Mouse (Mus musculus): ENCODE data around the gene Mbd6. TPM values are rescaled to one million over a fixed set of nuclear protein-coding genes. Genes with fewer than 3 reads are reported as not detected.
A peak's percentile ranks its signal among the peaks of the same experiment; 100 is the strongest.
"Not testable (repeated sequence)": the region's sequence is repeated elsewhere in the genome, so short reads cannot be mapped to it uniquely, and the experiment has no call there.

The Mbd6 gene
- polyA plus RNA-seq, 1 experiment from 2014 or later, result 22.6 TPM

DNA sequence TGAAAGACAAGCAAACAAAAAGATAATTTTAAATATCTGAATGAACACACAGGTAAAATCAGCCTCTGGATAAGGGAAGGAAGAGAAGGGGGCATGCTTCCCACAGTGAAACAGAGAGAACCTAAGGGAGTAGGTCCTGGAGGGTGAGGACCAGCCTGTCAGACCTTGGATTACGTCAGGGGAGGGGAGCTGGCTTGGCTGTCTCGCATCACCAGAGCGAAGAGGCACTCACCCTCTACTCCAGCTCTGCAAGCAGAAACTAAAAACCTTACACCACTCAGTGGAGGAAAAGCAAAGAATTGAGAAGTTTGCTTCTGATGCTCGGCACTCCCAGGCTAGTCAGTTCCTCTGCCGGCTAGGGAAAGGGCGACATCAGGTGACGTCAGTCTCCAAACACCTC, 31.2 kb upstream of the Mbd6 start:
- Histone ChIP-seq H3K4me1 (replicated peaks; ENCODE audit: control insufficient read depth, insufficient read depth, low read length) (no peaks in the 10 kb centered on the region), H3K36me3 (ENCODE audit: control insufficient read depth, insufficient read depth, low read length) (no peaks in the 10 kb centered on the region), H3K9me3 (ENCODE audit: control insufficient read depth, low read length) (no peaks in the 10 kb centered on the region), H3K4me2 (ENCODE audit: low read depth, low read length, severe bottlenecking) (no peak overlapping the region), H3K4me3 (ENCODE audit: low read depth, low read length) (no peak overlapping the region), H3K27ac (ENCODE audit: low read depth, low read length) (no peak overlapping the region), H3K9ac (ENCODE audit: low read length) (no peak overlapping the region), H3K27me3 (ENCODE audit: control insufficient read depth, insufficient read depth, low read length) (peaks cover 10% of the 10 kb centered on the region)
- ATAC-seq (replicated peaks; ENCODE audit: low FRiP score) (no peak), DNase-seq (ENCODE audit: low spot score) (no peak)
- WGBS, result 87% methylated on average over 7 of the region's 7 CpGs

DNA sequence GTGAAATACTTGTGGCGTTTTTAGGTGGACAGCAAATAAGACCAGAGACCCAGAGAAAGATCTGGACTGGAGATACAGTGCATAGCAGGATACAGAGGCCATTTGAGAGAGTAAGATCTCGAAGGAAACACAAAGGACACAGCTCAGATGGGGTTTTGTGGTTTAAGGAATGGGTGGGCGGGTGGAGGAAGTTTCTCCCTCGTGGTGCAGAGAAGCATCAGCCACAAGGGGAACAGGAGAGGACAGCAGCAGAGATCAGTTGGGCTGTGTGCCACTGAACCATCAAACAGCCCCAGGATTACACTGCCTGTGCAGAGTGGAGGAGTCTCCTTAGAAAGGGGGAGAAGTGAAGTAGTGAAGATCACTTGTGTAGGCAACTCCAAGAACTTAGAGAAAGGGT, 29.2 kb upstream of the Mbd6 start:
- Histone ChIP-seq H3K27me3 (ENCODE audit: control insufficient read depth, insufficient read depth, low read length) (no peaks in the 10 kb centered on the region), H3K9ac (ENCODE audit: low read length) (no peak overlapping the region), H3K36me3 (ENCODE audit: control insufficient read depth, insufficient read depth, low read length) (no peaks in the 10 kb centered on the region), H3K4me3 (ENCODE audit: low read depth, low read length) (no peak overlapping the region), H3K4me2 (ENCODE audit: low read depth, low read length, severe bottlenecking) (no peak overlapping the region), H3K9me3 (ENCODE audit: control insufficient read depth, low read length) (no peaks in the 10 kb centered on the region), H3K4me1 (replicated peaks; ENCODE audit: control insufficient read depth, insufficient read depth, low read length) (no peaks in the 10 kb centered on the region), H3K27ac (ENCODE audit: low read depth, low read length) (no peak overlapping the region)
- WGBS, result 46% methylated on average over 4 of the region's 4 CpGs
- DNase-seq (ENCODE audit: low spot score) (no peak), ATAC-seq (replicated peaks; ENCODE audit: low FRiP score) (no peak)

DNA sequence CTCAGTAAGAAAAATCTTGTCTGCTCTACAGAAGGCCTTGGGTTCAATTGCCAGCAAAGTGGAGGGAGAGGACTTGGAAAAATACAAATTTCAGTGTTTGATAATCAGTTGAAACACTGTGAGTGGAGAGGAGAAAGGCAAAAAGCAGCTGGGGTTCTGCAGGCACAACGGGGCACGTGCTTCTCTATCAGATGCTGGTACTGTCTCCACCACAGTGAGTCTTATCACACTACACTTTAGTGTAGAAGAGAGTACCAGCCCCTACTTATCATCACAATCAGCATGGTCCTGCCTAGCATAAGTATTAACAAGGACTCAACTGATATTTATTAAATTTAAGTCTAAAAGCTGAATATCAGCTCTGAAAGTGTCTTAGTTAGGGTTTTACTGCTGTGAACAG, 28.5 kb upstream of the Mbd6 start:
- Histone ChIP-seq H3K36me3 (ENCODE audit: control insufficient read depth, insufficient read depth, low read length) (no peaks in the 10 kb centered on the region), H3K9me3 (ENCODE audit: control insufficient read depth, low read length) (no peaks in the 10 kb centered on the region), H3K27me3 (ENCODE audit: control insufficient read depth, insufficient read depth, low read length) (no peaks in the 10 kb centered on the region), H3K4me1 (replicated peaks; ENCODE audit: control insufficient read depth, insufficient read depth, low read length) (no peaks in the 10 kb centered on the region), H3K4me3 (ENCODE audit: low read depth, low read length) (no peak overlapping the region), H3K4me2 (ENCODE audit: low read depth, low read length, severe bottlenecking) (no peak overlapping the region), H3K27ac (ENCODE audit: low read depth, low read length) (no peak overlapping the region), H3K9ac (ENCODE audit: low read length) (no peak overlapping the region)
- WGBS, result 77% methylated on average over 2 of the region's 2 CpGs
- ATAC-seq (replicated peaks; ENCODE audit: low FRiP score) (no peak), DNase-seq (ENCODE audit: low spot score) (no peak)

DNA sequence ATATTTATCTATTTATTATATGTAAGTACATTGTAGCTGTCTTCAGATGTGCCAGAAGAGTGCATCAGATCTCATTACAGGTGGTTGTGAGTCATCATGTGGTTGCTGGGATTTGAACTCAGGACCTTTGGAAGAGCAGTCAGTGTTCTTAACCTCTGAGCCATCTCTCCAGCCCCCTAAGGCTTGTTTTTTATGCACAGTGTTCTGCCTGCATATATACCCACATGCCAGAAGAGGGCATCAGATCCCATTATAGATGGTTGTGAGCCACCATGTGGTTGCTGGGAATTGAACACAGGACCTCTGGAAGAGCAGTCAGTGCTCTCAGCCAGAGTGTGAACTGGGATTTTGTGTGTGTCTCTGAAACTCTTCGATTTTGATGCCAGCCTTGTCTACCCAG, 26.1 kb upstream of the Mbd6 start:
- not testable (repeated sequence) for H3K27ac ChIP-seq (ENCODE audit: low read depth, low read length); H3K36me3 ChIP-seq (ENCODE audit: control insufficient read depth, insufficient read depth, low read length); H3K9ac ChIP-seq (ENCODE audit: low read length); H3K4me3 ChIP-seq (ENCODE audit: low read depth, low read length); H3K4me2 ChIP-seq (ENCODE audit: low read depth, low read length, severe bottlenecking); H3K4me1 ChIP-seq (replicated peaks; ENCODE audit: control insufficient read depth, insufficient read depth, low read length); H3K27me3 ChIP-seq (ENCODE audit: control insufficient read depth, insufficient read depth, low read length); ATAC-seq (replicated peaks; ENCODE audit: low FRiP score); H3K9me3 ChIP-seq (ENCODE audit: control insufficient read depth, low read length); DNase-seq (ENCODE audit: low spot score)
- WGBS, result 96% methylated on average over 1 of the region's 1 CpGs

DNA sequence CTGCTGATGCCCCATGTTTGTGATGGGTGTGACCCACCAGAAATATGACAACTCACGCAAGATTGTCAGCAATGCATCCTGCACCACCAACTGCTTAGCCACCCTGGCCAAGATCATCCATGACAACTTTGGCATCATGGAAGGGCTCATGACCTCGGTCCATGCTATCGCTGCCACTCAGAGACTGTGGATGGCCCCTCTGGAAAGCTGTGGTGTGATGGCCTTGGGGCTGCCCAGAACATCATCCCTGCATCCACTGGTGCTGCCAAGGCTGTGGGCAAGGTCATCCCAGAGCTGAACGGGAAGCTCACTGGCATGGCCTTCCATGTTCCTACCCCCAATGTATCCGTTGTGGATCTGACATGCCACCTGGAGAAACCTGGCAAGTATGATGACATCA, 24.7 kb upstream of the Mbd6 start:
- H3K27me3 ChIP-seq (ENCODE audit: control insufficient read depth, insufficient read depth, low read length); H3K4me3 ChIP-seq (ENCODE audit: low read depth, low read length); H3K9me3 ChIP-seq (ENCODE audit: control insufficient read depth, low read length); DNase-seq (ENCODE audit: low spot score); H3K27ac ChIP-seq (ENCODE audit: low read depth, low read length); H3K36me3 ChIP-seq (ENCODE audit: control insufficient read depth, insufficient read depth, low read length); H3K4me1 ChIP-seq (replicated peaks; ENCODE audit: control insufficient read depth, insufficient read depth, low read length); H3K4me2 ChIP-seq (ENCODE audit: low read depth, low read length, severe bottlenecking); H3K9ac ChIP-seq (ENCODE audit: low read length); ATAC-seq (replicated peaks; ENCODE audit: low FRiP score): not testable (repeated sequence)
- WGBS, result 95% methylated on average over 5 of the region's 5 CpGs

DNA sequence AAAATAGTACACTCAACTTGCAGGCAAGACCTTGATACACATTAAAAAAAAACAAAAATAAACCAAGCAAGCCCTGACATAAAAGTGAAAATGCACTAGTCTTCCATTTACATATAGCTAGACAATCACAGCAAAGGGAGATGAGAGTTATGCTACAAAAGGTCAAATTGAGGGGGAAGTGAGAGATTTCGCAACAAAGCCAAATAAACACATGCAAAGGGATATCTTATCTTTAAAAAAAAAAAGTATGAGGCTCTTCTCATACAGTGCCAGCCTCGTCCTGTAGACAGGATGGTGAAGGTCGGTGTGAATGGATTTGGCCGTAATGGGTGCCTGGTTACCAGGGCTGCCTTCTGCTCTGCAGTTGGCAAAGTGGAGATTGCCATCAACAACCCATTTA, 24.0 kb upstream of the Mbd6 start:
- H3K9me3 ChIP-seq (ENCODE audit: control insufficient read depth, low read length), result no peaks in the 10 kb centered on the region
- H3K9ac ChIP-seq (ENCODE audit: low read length), result no peak overlapping the region
- no peak overlapping the region for H3K27ac ChIP-seq (ENCODE audit: low read depth, low read length)
- H3K4me3 ChIP-seq (ENCODE audit: low read depth, low read length), result no peak overlapping the region
- no peak for DNase-seq (ENCODE audit: low spot score)
- WGBS, result 80% methylated on average over 4 of the region's 4 CpGs
- H3K4me2 ChIP-seq (ENCODE audit: low read depth, low read length, severe bottlenecking), result no peak overlapping the region
- peaks cover 2% of the 10 kb centered on the region; the same call in 1 of the 2 replicates for H3K36me3 ChIP-seq (ENCODE audit: control insufficient read depth, insufficient read depth, low read length)
- H3K27me3 ChIP-seq (ENCODE audit: control insufficient read depth, insufficient read depth, low read length), result no peaks in the 10 kb centered on the region
- ATAC-seq (replicated peaks; ENCODE audit: low FRiP score), result no peak
- peaks cover 4% of the 10 kb centered on the region for H3K4me1 ChIP-seq (replicated peaks; ENCODE audit: control insufficient read depth, insufficient read depth, low read length)

DNA sequence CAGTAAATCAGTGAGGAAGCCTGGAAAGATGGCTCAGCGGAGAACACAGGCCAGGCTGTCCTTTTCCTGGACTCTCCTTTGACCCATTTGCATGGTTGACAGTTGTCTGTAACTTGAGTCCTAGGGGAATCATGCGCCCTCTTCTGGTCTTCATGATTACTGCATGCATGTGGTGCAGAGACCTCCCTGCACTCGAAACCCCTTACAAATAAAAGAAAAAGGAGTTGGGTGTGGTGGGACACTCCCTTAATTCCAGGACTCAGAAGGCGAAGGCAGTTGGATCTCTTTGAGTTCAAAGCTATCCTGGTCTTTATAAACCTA, 23.5 kb upstream of the Mbd6 start:
- 0 out of 2 replicates have a peak overlapping the region, but pooled peaks have one; percentile 37 for H3K27ac ChIP-seq (ENCODE audit: low read depth, low read length)
- peak; percentile 45 for ATAC-seq (replicated peaks; ENCODE audit: low FRiP score)
- peak; percentile 91 for DNase-seq (ENCODE audit: low spot score)
- 0% methylated on average over 4 of the region's 4 CpGs for WGBS
- peak overlapping the region; percentile 55 for H3K9ac ChIP-seq (ENCODE audit: low read length)
- H3K4me3 ChIP-seq (ENCODE audit: low read depth, low read length), result peak overlapping the region; percentile 79
- H3K36me3 ChIP-seq (ENCODE audit: control insufficient read depth, insufficient read depth, low read length), result peaks cover 5% of the 10 kb centered on the region; the same call in 1 of the 2 replicates
- H3K27me3 ChIP-seq (ENCODE audit: control insufficient read depth, insufficient read depth, low read length), result no peaks in the 10 kb centered on the region
- H3K9me3 ChIP-seq (ENCODE audit: control insufficient read depth, low read length), result no peaks in the 10 kb centered on the region
- peaks cover 4% of the 10 kb centered on the region for H3K4me1 ChIP-seq (replicated peaks; ENCODE audit: control insufficient read depth, insufficient read depth, low read length)
- peak overlapping the region; percentile 51 for H3K4me2 ChIP-seq (ENCODE audit: low read depth, low read length, severe bottlenecking)

DNA sequence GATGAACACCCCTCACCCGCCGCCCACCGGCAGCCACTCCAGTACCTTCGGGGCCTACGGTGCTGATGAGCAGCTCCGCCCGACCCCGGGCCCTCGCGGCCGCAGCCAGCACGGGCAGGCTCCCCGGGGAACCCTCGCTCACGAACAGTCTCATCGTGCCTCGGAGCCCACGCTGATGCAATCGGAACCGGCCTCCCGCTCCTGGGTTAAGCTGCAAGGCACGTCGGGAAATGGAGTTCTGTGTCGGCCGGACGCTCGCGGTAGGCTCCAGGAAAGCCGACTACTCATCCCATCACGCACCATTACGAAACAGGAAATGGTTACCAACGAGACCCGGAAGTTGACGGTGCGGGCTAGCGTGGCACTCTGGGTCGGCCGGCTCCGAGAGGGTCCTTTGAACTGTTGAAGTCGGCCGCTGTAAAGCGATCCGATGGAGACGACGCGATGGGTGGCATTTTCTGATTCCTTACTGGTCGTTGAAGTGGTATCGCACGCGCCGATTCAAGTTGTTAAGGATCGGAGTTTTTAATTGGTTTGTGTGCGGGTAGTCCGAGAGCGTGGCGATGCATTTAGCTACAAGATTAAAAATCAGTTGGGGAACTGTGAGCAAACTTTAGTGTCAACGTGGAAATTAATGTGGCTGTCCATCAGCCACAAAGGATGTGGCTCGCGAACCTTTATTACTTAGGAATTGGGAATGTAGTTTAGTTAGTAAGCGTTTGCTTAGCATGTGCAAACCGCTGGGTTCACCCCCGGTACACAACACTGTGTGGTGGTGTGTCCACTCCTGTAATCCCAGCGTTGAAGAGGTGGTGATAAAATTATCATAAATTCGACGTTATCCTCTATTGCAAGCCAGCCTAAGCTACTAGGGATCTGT, 22.9 kb upstream of the Mbd6 start, which contains the start of gene Mars:
Mars (minus strand) TSS at position 311 of the 880 bp plus-strand sequence.
- Histone ChIP-seq H3K4me1 (replicated peaks; ENCODE audit: control insufficient read depth, insufficient read depth, low read length) (peaks cover 4% of the 10 kb centered on the region), H3K9ac (ENCODE audit: low read length) (peak within 1 kb of the TSS; percentile 82), H3K4me2 (ENCODE audit: low read depth, low read length, severe bottlenecking) (peak within 1 kb of the TSS; percentile 51), H3K27ac (ENCODE audit: low read depth, low read length) (0 out of 2 replicates have a peak within 1 kb of the TSS, but pooled peaks have one; percentile 37), H3K36me3 (ENCODE audit: control insufficient read depth, insufficient read depth, low read length) (peaks cover 7% of the 10 kb centered on the region; the same call in 1 of the 2 replicates), H3K4me3 (ENCODE audit: low read depth, low read length) (peak within 1 kb of the TSS; percentile 79), H3K9me3 (ENCODE audit: control insufficient read depth, low read length) (no peaks in the 10 kb centered on the region), H3K27me3 (ENCODE audit: control insufficient read depth, insufficient read depth, low read length) (no peaks in the 10 kb centered on the region)
- peak; percentile 94 for DNase-seq (ENCODE audit: low spot score)
- WGBS, result under 1% methylated on average over 65 of the region's 65 CpGs
- ATAC-seq (replicated peaks; ENCODE audit: low FRiP score), result peak; percentile 96
